Mouse (Mus musculus) liver, adult (tissue): Measurements from ENCODE around the gene Haus6.

Source experiments
- GATA4 ChIP-seq: IDR thresholded peaks from 2 replicates; pipeline ENCODE4 v1.6.1; 2014; ENCODE audit warnings: mild to moderate bottlenecking, low read length; ENCODE audit not compliant: insufficient replicate concordance

The Haus6 gene

DNA sequence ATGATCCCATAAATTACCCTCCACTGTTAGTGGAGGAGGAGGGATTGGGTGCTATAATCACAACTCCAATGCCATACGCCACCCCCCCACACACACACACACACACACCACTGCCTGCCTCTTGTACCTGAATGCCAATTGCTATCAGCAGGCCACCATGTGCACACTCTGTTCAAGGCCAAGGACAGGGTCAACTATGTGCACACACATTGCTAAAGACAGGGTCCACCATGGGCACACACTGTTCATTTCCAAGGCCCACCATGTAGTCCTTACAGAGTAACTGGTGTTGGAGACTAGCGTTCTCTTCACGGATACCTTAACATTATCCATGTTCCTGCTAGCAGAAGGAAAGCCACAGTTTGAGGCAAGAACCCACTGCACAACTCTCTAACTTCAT is 50.8 kb downstream of the Haus6 start:
- TF ChIP-seq GATA4: no peak

DNA sequence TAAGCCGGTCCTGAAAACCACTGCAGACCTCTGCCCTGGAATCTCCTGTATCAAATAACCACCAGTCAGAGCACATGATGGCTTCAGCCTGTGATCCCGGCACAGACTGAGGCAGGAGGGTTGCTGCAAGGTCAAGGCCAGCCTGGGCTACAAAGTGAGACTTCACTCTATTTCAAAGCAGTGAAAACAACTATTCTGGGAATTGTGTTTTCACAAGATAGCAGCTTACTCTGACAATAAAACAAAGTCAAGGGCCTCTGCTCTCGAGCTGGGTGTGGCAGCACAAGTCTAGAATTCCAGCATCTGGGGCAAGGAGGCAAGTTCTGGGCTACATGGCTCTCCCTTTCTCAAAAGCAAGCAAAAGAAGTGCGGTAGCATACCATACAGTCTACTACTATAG is 52.8 kb downstream of the Haus6 start:
- TF ChIP-seq GATA4: no peak

DNA sequence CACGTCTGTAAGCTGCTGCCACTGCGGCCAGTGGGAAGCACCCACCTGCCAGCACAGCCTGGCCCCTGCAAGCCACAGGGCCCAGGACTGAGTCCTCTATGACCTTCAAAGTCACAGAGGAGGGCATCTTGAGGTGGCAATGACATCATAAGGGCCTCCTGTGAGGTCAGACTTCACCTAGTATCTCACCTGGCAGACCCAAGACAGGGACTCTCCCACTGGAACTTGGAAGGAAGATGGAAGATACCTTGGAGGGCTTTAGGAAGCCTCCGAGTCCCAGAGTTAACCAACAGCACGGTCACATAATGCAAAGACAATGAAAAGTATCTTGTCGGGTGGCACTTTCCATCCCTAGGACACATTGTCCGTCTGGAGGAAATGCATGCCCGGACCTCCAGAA is 53.6 kb downstream of the Haus6 start, which contains the start of gene Saxo1:
TSS of gene Saxo1 (minus strand) at position 101 of the 400 bp plus-strand sequence.
- TF ChIP-seq GATA4: no peak

DNA sequence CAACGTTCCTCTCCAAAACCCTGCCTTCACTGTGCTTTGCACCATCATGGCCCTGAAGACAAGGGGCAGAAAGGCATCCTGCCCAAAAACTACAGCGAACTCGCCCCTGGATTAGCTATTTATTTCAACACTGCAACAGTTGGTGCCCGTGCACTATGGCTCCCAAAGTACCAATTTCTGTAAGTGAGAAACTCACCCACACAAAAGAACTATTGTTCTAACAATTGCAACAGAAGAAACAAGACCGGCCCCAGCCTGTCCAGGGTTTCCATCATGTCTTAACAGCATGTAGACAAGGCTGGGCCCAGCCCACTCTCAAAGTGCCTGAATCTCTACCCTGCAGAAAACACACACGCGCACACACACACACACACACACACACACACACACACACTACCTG is 54.5 kb downstream of the Haus6 start:
- no peak for TF ChIP-seq GATA4

DNA sequence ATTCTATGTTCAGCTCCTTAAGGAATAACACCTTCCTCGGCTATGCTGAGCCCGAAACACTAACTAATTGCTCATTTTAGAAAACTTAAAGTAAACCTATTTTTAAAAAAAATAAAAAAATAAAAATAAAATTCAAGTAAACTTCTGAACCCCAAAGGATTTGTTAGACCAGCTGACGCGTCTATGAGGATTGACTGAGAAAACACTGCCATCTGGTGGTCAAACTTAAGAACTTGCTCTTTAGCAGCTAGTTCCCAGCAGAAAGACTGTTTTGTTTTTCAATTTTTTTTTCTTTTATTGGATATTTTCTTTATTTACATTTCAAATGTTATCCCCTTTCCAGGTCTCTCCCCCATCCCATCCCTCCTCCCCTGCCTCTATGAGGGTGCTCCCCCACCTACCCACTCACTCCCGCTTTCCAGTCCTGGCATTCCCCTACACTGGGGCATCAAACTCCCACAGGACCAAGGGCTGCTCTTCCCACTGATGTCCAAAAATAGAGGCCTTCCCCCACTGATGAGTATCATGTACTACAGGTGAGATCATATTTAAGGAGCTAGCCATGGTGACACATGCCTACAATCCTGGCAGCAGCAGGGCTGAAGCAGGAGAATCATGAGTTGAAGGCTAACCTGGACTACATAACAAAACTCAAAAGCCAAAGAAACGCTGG is 56.7 kb downstream of the Haus6 start:
- no peak for TF ChIP-seq GATA4

DNA sequence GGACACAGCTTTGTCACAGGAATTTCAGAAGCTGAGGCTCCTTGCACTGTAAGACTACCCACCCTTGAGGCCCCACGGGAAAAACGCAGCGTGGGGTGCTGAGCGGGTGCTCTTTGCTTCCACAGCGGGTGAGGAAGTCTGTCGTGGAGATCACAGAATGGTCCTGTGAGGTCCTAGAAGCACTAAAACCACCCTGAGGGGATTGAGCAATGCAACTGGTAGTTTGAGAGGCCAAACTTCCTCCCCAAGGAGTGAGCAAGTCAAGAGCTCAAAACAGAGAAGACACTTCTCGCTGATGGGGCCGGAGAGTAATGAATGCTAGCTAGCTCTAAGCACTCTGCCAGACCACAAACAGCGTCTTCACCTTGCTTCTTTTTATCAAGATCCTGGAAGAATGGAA is 63.5 kb downstream of the Haus6 start:
- no peak for TF ChIP-seq GATA4

DNA sequence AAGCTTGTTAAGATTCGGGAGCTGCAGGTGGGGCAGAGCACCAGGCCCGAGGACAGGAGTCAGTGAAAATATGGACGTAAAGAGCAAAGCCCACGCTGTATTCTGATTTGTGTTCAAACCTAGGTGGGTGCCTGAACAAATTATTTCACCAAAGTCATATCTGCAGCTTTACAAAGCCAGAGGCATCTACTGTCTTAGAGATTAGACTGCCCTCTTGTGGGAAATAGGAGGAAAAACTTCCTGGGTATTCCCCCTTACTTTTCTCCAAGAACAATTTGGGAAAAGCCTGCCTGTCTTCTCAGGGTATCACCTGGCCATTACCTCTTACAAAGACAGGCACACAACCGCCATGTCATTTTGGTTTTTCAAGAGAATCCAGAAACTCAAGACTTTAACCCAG is 66.2 kb downstream of the Haus6 start:
- no peak for TF ChIP-seq GATA4

DNA sequence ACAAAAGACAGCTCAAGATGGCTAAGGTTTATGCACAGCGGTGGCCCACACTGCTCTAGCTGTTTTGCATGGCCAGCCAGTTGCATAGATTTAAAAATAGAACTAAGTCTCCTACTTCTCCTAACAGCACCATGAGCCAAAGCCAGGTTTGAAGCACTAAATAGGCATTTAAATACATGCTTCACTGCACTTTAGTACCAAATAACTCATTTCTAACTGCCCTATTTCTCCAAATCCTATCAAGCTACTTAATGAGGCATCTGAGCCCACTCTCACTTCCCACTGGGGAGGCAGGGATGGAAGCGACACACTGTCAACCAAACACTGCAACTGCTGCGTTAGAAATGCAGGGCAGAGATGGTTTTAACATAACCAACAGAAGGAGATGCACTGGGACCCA is 67.9 kb downstream of the Haus6 start:
- TF ChIP-seq GATA4: no peak

DNA sequence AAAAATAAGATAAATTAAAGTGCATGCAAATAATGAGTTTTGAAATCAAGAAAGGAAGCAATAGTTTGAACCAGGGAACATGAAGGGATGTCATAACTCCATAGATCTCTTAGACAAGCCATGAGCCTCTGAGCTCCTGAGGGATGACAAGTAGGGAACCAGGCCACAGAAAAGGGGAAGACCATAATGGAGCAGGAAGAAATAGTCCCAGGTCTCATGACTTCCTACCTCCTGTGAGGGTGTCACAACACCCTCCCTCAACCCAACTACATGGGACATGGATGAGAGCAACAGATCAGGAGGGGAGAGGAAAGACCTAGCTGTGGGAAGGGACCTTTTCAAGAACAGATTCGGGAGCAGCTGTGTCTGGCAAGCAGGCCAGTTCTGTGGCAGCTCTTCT is 70.3 kb downstream of the Haus6 start:
- no peak for TF ChIP-seq GATA4

DNA sequence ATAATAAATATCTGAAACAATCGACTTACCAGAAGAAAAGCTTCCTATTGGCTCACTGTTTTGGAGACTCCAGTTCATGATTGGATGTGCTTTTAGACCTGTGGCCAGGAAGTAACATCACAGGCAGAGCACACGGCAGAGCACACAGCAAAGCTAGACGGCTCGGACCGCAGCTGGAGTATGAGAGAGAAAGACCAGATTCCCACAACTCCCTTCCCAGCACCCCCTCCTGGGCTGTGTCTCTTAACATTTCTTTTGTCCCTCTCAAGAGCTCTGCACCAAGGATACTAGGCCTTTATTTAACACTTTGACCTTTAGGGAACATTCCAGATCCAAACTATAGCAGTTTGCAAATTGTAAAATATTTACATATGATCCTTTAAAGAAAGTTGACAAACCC is 72.9 kb downstream of the Haus6 start:
- no peak for TF ChIP-seq GATA4

DNA sequence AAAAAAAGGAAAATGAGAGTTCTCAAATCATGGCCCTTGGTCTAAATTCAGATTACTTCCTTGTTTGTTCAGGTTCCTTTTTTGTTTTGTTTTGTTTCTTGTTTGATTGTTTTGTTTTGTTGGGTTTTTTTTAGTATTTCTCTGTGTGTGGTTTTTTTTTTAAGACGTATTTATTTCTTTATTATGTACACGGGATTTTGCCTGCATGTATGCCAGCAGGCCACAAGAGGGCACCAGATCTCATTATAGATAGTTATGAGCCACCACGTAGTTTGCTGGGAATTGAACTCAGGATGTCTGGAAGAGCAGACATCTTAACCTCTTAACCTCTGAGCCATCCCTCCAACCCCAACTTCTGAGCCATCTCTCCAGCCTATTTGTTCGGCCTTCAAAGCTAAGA is 73.9 kb downstream of the Haus6 start:
- no peak for TF ChIP-seq GATA4

DNA sequence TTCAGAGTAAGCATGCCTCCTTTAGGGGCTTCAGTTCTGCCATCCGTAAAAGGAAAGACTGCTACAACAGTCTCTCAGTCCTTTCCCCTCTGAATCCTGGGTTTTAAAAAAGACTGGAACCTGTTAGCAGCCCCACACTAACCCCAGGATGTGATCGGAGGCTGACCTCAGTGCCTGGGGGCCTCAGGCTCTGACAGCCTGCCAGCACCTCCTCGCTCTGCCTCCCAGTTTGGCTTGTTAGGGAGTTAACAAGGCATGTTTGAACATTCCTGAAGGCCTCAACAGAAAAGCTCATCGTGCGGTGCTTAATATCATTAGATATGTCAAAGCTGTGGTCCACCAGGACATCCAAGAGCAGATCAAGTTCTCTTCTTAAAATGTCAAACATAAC is 77.8 kb downstream of the Haus6 start:
- TF ChIP-seq GATA4: no peak

DNA sequence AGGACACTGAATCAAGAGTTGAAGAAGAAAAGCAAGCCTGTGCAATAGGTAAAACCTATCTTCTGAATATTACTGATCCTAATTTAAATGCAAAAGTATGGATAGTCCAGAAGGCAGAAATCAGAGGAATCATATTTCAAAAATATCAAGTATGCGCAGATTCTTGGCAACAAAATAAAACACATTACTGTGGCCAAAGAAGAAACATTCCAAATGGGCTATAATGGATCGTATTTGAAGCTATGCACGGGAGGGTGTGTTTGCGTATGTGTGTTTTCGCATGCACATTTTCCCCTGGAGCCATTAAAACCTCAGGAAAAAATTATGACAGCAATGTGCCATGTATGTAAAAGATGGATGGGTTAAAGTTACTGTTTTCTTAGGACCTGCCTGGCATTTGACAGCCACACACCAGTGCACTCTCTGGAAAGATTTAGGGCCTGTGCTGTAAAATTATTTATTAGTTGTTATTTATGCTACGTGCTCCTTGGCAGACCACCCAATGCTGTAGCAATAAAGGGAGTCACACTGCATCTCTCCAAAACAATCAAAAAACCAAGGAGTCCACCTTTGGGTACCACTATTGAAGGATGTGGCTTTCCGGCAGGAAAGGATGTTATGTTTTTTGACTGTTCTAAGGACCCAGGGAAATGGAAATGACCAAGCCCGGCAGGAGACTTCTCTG is 78.3 kb downstream of the Haus6 start:
- no peak for TF ChIP-seq GATA4

DNA sequence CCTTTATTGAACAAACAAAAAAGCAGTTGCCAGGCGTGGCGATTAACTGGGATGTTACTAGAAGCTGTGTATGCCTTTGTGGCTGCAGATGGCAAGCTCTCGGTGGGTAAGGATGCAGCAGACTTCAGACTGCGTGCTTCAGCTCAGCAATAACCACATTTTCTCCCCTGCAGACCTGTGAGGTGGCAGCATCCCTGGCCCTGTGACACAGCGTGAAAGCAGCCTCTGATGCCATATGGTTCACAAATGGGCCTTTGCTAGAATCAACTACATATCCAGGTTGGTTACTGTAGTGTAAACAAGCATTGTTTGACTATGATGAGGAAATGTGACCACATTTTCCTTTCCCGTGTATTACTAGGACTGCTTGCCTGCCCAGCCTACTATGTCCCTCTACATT is 82.7 kb downstream of the Haus6 start:
- no peak for TF ChIP-seq GATA4
